In genomic region chr7:44247971-44248370, GRCm38 (mm10) we compare ENCODE assay signal across 2 mouse cellular contexts.
TF ChIP-seq lines count a peak whose summit lies in the region.

No protein-coding gene starts in this region.

TF ChIP-seq in C2C12, 6 proteins besides CTCF, POLR2A, EP300 and RAD21 (continued from another document):
- TF ChIP-seq MYOG (IDR thresholded peaks at IDR 0.05; ENCODE audit: control insufficient read depth, extremely low read depth, insufficient read length) (no peak), MYOD1 (IDR thresholded peaks at IDR 0.05; ENCODE audit: control insufficient read depth, insufficient read length, low read depth) (no peak), MAX (IDR thresholded peaks at IDR 0.05) (no peak)

TF ChIP-seq in CH12.LX, 34 proteins besides CTCF, POLR2A, EP300 and RAD21 (continued from another document):
- TF ChIP-seq KAT2A (IDR thresholded peaks at IDR 0.05; ENCODE audit: insufficient replicate concordance, low read length) (no peak), MYC (IDR thresholded peaks at IDR 0.05; ENCODE audit: low read depth, low read length) (no peak), ZMIZ1 (IDR thresholded peaks at IDR 0.05; ENCODE audit: low read depth, low read length) (no peak), PAX5 (IDR thresholded peaks at IDR 0.05; ENCODE audit: low read length) (no peak)
